Mouse (Mus musculus): ENCODE measurements at regions not wholly inside any gene's neighbourhood (a gene's known extent, or its start where the extent isn't known, plus 50 kb on each side); places are given as distances from the start of the nearest gene placed in this dataset.
"Not testable (repeated sequence)": the region's sequence is repeated elsewhere in the genome, so short reads cannot be mapped to it uniquely, and the experiment has no call there.

DNA sequence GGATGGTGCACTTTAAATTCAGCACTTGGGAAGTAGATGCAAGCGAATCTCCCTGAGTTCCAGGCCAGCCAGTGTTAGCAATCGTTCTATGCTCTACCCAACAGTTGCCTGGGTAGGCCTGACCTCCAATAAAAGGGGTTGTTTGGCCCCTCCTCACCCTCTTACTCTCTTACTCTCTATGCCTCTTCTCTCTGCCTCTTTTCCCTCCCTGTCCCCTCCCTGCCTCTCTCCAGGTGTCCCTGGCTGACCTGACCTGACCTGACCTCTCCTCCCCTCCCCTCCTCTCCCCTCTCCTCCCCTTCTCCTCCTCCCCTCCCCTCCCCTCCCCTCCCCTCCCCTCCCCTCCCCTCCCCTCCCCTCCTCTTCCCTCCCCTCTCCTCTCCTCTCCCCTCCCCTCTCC is 63.0 kb upstream of the Chd2 start:
- ATAC-seq (ENCODE audit: borderline replicate concordance, extremely low read depth, low FRiP score, low TSS enrichment): no peak
- peaks cover 16% of the 10 kb centered on the region for H3K4me1 ChIP-seq
- H3K36me3 ChIP-seq: no peaks in the 10 kb centered on the region
- no peak overlapping the region for H3K4me2 ChIP-seq
- no peak overlapping the region for H3K27ac ChIP-seq
- H3K9ac ChIP-seq: no peak overlapping the region
- no peaks in the 10 kb centered on the region for H3K27me3 ChIP-seq
- 60% methylated on average over 2 of the region's 2 CpGs for WGBS
- no peaks in the 10 kb centered on the region for H3K9me3 ChIP-seq
- H3K4me3 ChIP-seq: no peak overlapping the region

DNA sequence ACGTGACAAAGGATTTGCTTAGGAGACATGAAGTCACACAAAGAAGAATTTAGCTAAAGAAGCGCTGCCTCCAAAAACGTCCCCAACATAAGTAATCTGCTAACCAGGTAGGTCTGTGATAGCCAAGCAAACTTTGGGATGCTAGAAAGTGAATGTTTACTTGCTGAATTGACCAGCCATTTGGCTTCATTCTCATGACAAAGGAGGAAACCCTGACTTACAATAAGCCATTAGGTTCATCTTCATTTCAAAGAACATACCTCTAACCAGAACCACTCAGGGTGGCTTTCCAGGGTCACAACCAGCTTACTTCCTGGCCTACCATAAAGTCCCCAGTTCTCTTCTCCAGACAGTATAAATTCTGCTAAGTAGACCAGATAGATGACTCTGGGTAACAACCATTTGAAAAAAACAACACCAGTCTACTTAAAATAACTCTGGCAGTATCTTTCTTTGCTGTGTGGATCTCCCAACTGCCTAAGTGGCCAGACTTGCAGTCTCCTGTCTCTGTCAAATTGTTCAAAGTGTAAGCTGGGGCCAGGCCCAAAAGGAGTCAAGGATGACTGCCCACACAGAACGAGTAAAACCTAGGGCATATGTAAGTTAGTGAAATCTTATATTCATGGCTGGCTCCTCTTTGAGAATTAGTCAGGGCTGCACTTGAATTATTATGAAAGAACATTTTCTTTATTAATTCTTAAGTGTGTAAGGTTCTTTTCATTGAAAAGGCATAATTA is 61.4 kb upstream of the Chd2 start:
- H3K4me1 ChIP-seq: peaks cover 6% of the 10 kb centered on the region
- no peak overlapping the region for H3K4me3 ChIP-seq
- H3K27me3 ChIP-seq: no peaks in the 10 kb centered on the region
- H3K4me2 ChIP-seq: no peak overlapping the region
- no peaks in the 10 kb centered on the region for H3K36me3 ChIP-seq
- H3K9me3 ChIP-seq: no peaks in the 10 kb centered on the region
- no peak for ATAC-seq (ENCODE audit: borderline replicate concordance, extremely low read depth, low FRiP score, low TSS enrichment)
- WGBS: 55% methylated on average over 4 of the region's 4 CpGs
- H3K9ac ChIP-seq: no peak overlapping the region
- no peak overlapping the region for H3K27ac ChIP-seq

DNA sequence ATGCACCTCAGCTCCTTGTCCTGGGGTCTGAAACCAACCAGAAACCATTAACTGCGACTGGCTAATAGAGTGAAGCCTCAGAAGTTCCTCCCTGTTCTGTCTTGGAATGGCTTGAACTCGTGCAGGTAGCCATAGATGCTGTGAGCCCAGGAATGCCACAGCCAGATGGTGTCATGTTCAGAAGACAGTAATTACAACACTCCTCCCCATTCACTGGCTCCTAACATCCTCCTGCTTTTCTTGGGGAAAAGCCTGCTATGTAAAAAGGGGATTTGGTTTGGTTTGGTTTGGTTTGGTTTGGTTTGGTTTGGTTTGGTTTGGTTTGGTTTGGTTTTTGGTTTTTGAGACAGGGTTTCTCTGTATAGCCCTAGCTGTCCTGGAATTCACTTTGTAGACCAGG is 59.7 kb upstream of the Chd2 start:
- Histone ChIP-seq H3K9ac (no peak overlapping the region), H3K27me3 (no peaks in the 10 kb centered on the region), H3K36me3 (no peaks in the 10 kb centered on the region), H3K9me3 (no peaks in the 10 kb centered on the region), H3K4me2 (no peak overlapping the region), H3K4me3 (no peak overlapping the region), H3K27ac (no peak overlapping the region), H3K4me1 (peaks cover 11% of the 10 kb centered on the region)
- 61% methylated on average over 2 of the region's 2 CpGs for WGBS
- ATAC-seq (ENCODE audit: borderline replicate concordance, extremely low read depth, low FRiP score, low TSS enrichment): no peak

DNA sequence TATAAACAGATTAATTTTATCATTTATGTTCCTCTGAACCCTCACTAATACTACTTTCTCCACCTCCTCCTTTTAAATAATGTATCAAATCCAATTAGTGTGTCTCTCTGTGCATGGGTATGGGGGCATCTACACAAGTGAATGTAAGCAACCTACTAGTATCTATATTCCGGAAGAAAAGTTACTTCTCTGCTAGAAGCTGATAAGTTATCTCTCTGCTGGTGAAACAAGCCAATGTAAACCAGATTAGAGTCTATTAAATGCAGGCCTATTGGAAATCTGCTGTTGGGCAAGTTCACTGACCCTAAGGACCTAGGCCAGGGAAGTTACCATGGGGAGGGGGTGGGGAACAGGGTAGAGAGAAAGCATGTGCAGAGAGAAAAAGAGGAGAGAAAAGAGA is 59.1 kb upstream of the Chd2 start:
- peaks cover 15% of the 10 kb centered on the region for H3K4me1 ChIP-seq
- H3K36me3 ChIP-seq: no peaks in the 10 kb centered on the region
- no peak overlapping the region for H3K27ac ChIP-seq
- no peak for ATAC-seq (ENCODE audit: borderline replicate concordance, extremely low read depth, low FRiP score, low TSS enrichment)
- H3K9me3 ChIP-seq: no peaks in the 10 kb centered on the region
- H3K9ac ChIP-seq: no peak overlapping the region
- no peaks in the 10 kb centered on the region for H3K27me3 ChIP-seq
- H3K4me2 ChIP-seq: no peak overlapping the region
- WGBS: 64% methylated on average over 1 of the region's 1 CpGs
- no peak overlapping the region for H3K4me3 ChIP-seq

DNA sequence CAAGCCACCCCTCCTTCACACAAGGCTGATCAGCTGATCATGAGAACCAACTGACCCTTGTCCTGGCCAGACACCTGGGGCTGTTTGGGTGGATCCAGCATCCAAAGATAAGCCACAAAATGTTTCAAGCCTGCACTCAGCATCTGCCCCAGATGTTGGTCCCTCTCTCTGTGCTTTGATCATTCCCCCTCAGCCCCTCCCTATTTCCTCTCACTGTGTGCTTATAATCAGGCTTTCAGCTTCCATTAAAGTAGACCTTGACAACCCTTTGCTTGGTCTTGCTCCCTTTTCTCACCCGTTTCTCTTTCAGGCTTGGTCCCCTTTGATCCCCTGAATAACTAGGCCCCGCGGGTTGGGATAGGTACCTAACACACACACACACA is 58.4 kb upstream of the Chd2 start:
- not testable (repeated sequence) for H3K4me2 ChIP-seq; H3K4me3 ChIP-seq; H3K36me3 ChIP-seq; ATAC-seq (ENCODE audit: borderline replicate concordance, extremely low read depth, low FRiP score, low TSS enrichment); H3K27ac ChIP-seq; H3K27me3 ChIP-seq; H3K9me3 ChIP-seq; H3K9ac ChIP-seq
- 85% methylated on average over 3 of the region's 3 CpGs for WGBS
- H3K4me1 ChIP-seq: peaks cover 20% of the 10 kb centered on the region

DNA sequence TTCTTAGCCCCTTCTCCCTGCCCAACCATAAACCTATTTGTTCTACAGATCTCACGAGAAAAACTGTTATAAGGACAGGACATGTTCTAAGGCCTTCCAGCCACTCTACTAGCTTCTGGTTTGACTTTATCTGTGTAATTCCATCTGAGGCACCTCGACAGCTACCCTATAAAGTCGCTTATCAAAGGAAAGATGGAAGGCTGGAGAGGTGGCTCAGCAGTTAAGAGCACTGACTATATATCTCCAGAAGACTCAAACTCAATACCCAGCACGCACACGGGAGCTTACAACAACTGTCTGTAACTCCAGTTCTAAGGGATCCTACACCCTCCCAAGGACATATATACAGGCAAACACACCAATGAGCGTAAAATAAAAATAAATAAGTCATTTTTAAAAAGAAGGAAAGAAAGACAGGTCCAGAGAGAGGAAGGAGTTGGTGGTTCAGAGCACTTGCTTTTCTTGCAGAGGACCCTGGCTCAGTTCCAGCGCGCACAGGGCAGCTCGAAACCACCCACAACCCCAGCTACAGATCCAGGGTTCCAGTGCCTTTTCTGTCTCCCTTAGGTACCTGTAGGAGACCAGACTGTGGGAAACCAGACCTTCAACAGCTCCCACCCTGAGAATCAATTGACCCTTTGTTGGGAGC is 57.8 kb upstream of the Chd2 start:
- WGBS: 86% methylated on average over 9 of the region's 9 CpGs
- Histone ChIP-seq H3K27me3 (no peaks in the 10 kb centered on the region), H3K9ac (no peak overlapping the region), H3K36me3 (no peaks in the 10 kb centered on the region), H3K4me3 (no peak overlapping the region), H3K4me1 (peaks cover 21% of the 10 kb centered on the region), H3K4me2 (no peak overlapping the region), H3K9me3 (no peaks in the 10 kb centered on the region), H3K27ac (no peak overlapping the region)
- no peak for ATAC-seq (ENCODE audit: borderline replicate concordance, extremely low read depth, low FRiP score, low TSS enrichment)

DNA sequence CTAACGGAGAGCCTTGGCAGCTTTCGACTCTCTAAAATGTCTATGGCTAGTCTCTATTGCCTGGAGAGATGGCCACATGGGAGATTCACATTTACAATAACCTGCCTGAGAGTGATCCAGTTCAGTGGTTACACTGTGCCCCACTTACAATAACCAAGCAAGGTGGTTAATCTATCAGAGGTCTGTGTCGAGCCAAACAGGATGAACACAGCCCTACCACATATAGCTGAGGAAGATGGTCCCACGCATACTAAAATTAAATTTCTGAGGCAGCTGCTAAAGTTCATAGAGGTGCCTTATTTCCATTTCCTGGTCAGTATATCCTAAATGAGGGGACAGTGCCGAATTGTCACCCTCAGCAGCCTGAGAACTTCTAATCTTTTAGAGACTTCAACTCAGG is 56.3 kb upstream of the Chd2 start:
- Histone ChIP-seq H3K9me3 (no peaks in the 10 kb centered on the region), H3K4me2 (no peak overlapping the region), H3K27ac (no peak overlapping the region), H3K36me3 (no peaks in the 10 kb centered on the region), H3K4me3 (no peak overlapping the region), H3K4me1 (peaks cover 28% of the 10 kb centered on the region), H3K9ac (no peak overlapping the region), H3K27me3 (no peaks in the 10 kb centered on the region)
- 78% methylated on average over 5 of the region's 5 CpGs for WGBS
- no peak for ATAC-seq (ENCODE audit: borderline replicate concordance, extremely low read depth, low FRiP score, low TSS enrichment)

DNA sequence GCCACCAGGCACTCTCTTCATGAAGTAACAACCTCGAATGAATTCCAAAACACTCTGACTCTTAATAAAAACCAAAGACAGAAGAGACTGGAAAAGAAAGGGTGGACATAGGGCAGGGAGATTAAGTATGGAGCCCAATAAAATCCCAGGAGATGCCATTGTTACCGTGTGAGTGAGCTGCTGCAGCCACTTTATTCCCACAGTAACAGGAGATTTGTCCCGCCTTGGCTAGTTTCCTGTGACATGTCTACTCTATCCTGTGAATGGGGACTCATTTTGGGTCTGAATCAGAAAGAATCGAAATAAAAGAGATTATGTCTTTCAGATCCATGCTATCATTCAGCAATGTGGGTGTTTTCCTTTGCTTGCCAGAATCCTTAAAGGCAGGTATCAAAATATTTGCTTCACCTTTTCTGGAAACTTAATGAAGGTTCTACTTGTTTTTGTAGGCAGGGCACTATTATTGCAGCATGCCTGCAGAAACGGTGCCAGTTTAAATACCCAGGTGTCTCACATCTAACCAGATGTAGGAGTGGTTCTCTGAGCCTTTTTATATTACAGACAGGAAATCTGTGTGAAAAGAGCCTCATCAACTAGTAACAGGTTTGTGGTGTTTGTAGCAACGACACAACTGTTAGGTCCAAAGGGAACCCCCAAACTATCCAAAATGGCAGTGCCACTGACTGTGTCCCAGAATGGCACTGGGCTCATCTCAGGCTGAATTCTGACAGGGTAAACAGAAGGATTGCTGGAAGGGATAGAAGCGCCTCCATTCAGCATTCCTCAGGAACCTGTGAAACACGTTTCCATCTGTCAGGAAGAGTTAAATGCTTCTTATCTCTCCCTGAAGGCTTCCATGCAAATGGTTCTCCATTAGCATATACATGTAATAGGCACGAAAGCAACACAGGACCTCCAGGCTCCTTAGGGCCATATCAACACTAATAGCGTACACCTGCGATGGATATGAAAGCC is 55.5 kb upstream of the Chd2 start:
- WGBS: 55% methylated on average over 11 of the region's 11 CpGs
- ATAC-seq (ENCODE audit: borderline replicate concordance, extremely low read depth, low FRiP score, low TSS enrichment): no peak
- H3K4me1 ChIP-seq: peaks cover 28% of the 10 kb centered on the region
- no peaks in the 10 kb centered on the region for H3K9me3 ChIP-seq
- no peaks in the 10 kb centered on the region for H3K36me3 ChIP-seq
- no peak overlapping the region for H3K4me2 ChIP-seq
- peak overlapping the region; percentile 59; the same call in 1 of the 2 replicates for H3K27ac ChIP-seq
- no peak overlapping the region for H3K4me3 ChIP-seq
- no peak overlapping the region for H3K9ac ChIP-seq
- no peaks in the 10 kb centered on the region for H3K27me3 ChIP-seq

DNA sequence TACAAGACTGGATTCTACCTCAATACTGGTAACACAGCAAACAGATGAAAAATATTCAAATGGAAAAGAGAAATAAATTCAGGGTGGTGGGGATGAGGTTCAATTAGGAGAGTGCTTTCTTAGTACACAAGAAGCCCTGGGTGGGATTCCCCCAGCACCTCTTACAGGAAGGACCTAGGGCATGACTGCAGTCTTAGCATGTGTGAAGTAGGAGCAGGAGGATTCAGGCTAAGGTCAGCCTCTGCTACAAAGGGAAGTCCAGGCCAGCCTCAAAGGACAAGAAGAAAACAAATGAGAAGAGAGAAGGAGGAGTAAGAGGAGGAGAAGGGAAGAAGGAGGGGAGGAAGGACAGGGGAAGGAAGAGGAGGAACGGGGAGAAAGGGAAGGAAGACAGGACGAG is 54.8 kb upstream of the Chd2 start:
- Histone ChIP-seq H3K4me3 (no peak overlapping the region), H3K9me3 (no peaks in the 10 kb centered on the region), H3K27me3 (no peaks in the 10 kb centered on the region), H3K36me3 (no peaks in the 10 kb centered on the region), H3K9ac (no peak overlapping the region), H3K4me1 (peaks cover 28% of the 10 kb centered on the region), H3K27ac (peak overlapping the region; percentile 92), H3K4me2 (no peak overlapping the region)
- ATAC-seq (ENCODE audit: borderline replicate concordance, extremely low read depth, low FRiP score, low TSS enrichment): no peak
- WGBS: 55% methylated on average over 2 of the region's 2 CpGs

DNA sequence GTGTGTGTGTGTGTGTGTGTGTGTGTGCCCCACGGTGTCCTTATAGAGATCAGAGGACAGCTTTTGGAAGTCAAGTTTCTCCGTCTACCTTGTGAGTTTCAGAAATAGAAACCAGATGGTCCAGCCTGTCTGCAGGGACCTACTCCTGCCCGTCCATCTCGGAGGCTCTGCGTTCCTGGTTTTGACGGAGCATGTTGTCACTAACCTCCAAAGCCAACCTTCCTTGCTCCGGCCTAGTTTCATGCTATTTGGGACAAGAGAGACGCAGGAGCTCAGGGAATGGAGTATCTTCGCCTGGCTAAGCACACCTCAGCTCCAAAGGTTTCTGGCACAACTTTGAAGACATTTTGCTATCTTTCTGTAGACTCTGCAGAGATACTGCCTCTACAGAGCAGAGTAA is 54.2 kb upstream of the Chd2 start:
- H3K9ac ChIP-seq: no peak overlapping the region
- no peak overlapping the region; the same call in 1 of the 2 replicates for H3K4me3 ChIP-seq
- ATAC-seq (ENCODE audit: borderline replicate concordance, extremely low read depth, low FRiP score, low TSS enrichment): no peak

DNA sequence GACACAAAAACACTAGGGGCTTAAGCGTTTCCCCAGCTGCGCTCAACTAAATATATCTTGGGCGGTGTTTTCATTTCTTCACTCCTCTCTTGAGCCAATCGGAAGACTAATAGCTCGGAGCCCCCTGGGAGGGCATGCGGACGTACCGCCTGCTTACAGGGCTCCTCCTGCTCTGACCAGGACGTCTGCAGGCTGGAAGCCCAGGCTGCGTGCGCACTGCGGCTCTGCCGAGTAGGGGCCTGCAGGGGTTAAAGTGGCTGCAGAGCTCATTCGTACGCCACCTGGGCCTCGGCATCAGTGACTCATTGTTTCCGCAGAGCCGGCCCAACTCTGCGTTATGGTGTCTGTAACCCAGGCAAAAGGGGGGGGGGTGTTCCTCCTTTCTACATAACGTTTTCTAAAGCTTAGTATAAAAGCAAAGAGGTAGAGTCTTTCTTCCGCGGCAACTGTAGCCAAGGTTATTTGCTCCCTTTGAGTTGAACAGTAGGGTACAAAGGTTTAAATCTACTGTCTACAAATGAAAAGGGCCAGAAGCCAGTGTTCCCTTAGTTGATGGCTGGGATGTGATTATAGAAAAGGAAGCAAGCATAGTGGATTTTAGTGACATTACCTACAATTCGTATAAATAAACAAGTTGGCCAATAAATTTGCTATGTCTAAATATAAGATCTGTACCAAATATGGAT is 53.7 kb upstream of the Chd2 start:
- H3K4me1 ChIP-seq: peaks cover 28% of the 10 kb centered on the region
- H3K27me3 ChIP-seq: no peaks in the 10 kb centered on the region
- peak overlapping the region; percentile 65 for H3K4me2 ChIP-seq
- peak; percentile 100 for ATAC-seq (ENCODE audit: borderline replicate concordance, extremely low read depth, low FRiP score, low TSS enrichment)
- 1% methylated on average over 23 of the region's 23 CpGs for WGBS
- H3K36me3 ChIP-seq: no peaks in the 10 kb centered on the region
- H3K9me3 ChIP-seq: no peaks in the 10 kb centered on the region
- H3K9ac ChIP-seq: peak overlapping the region; percentile 34
- H3K27ac ChIP-seq: peak overlapping the region; percentile 92
- H3K4me3 ChIP-seq: peak overlapping the region; percentile 33

More for the DNA sequence above, 54.2 kb upstream of the Chd2 start:
- Histone ChIP-seq H3K9me3 (no peaks in the 10 kb centered on the region), H3K27me3 (no peaks in the 10 kb centered on the region), H3K27ac (peak overlapping the region; percentile 92), H3K4me2 (peak overlapping the region; percentile 65), H3K4me1 (peaks cover 28% of the 10 kb centered on the region), H3K36me3 (no peaks in the 10 kb centered on the region)
- 49% methylated on average over 9 of the region's 9 CpGs for WGBS
